Mouse (Mus musculus): ENCODE results near the gene Rrm1. TPM values are rescaled to one million over a fixed set of nuclear protein-coding genes. Genes with fewer than 3 reads are reported as not detected.

The Rrm1 gene
- total RNA-seq, 2 experiments from 2014 or later: 9.6 to 10.9 TPM

DNA sequence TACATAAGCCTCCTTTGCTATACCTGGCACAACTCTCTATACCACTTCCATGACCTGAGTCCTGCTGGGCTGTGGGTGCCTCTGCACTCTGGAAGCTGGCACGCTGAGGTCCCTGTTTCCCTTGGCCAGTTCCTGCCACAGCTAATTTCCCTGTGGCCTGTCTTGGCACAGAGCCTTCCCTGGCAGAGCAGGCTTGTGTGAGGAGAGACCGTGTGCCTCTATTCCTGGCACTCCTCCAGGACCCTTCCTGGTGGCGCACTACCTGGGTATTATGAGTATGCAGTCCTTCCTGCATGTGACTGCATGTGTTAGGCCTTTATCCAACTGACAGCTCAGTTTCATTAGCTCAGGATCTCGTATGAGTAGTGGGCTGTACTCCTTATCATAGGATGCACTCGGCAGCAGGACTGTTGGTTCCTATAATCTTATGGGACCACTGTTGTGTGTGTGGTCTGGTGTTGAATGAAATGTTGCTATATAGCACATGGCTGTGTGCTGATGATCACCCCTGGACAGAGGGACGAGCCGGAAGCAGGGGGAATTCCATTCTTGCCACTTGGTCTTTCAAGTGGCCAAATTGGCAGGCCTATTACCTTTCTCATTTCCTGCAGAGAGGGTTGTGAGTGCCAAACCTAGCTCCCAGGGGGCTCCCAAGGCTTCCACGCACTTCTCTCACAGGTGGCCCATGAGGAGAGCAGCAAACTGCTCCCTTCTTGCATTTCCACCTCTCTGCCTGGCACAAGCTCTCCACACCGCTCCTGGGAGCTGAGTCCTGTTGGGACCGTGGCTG is 75.0 kb downstream of the Rrm1 start:
- DNase-seq: peak in 1 of 2 experiments; percentile 10
- intact Hi-C loops (cut with DNase I): no loop called here

DNA sequence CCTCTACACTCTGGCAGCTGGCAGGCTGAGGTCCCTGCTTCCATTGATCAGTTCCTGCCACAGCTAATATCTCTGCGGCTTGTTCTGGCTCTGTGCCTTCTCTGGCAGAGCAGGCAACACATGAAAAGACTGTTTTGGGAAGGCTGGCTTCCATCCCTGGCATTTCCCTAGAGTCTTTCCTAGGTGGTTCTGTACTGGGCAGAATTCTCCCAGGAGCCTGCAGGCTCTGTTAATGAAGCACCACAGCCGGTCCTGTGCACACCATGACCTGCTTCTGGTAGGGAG is 75.5 kb downstream of the Rrm1 start:
- intact Hi-C loops (cut with DNase I): no loop called here
- no peak for DNase-seq

Other genes with a start within 250 kb of the Rrm1 start
- 10 to 100 TPM; 31.0 to 31.8 TPM for gene Nup98, start 231.5 kb upstream of the Rrm1 start, total RNA-seq (2021)
- 10 to 100 TPM; 67.3 to 73.6 TPM for gene Pgap2, start 231.5 kb upstream of the Rrm1 start, total RNA-seq (2021)
- gene Rhog, start 185.6 kb upstream of the Rrm1 start, total RNA-seq (2021): 10 to 100 TPM; 24.7 to 35.3 TPM
- gene Stim1, start 173.9 kb upstream of the Rrm1 start, total RNA-seq (2021): 10 to 100 TPM; 21.8 to 29.7 TPM
- gene Olfr543, start 40.0 kb downstream of the Rrm1 start, total RNA-seq (2021): not detected
- not detected for gene Olfr544, start 46.6 kb downstream of the Rrm1 start, total RNA-seq (2021)
- not detected for gene Olfr545, start 57.9 kb downstream of the Rrm1 start, total RNA-seq (2021)
- gene Olfr547, start 93.1 kb downstream of the Rrm1 start, total RNA-seq (2021): not detected
- gene Olfr548-ps1, start 99.2 kb downstream of the Rrm1 start, total RNA-seq (2021): not detected
- gene Olfr549, start 108.2 kb downstream of the Rrm1 start, total RNA-seq (2021): not detected
- gene Trim21, start 123.8 kb downstream of the Rrm1 start, total RNA-seq (2021): 1 to 10 TPM; 5.2 to 7.0 TPM
- gene Olfr550, start 129.7 kb downstream of the Rrm1 start, total RNA-seq (2021): under 1 TPM in 1 of 2 experiments, not detected in 1; 0.08 TPM
- gene Olfr551, start 150.2 kb downstream of the Rrm1 start, total RNA-seq (2021): not detected
- gene Olfr552, start 156.1 kb downstream of the Rrm1 start, total RNA-seq (2021): under 1 TPM; 0.14 TPM
- gene Olfr553, start 176.5 kb downstream of the Rrm1 start, total RNA-seq (2021): not detected
- not detected for gene Olfr554, start 196.7 kb downstream of the Rrm1 start, total RNA-seq (2021)
- not detected for gene Olfr555, start 217.1 kb downstream of the Rrm1 start, total RNA-seq (2021)
- not detected for gene Olfr556, start 223.2 kb downstream of the Rrm1 start, total RNA-seq (2021)
- 1 to 10 TPM; 7.7 to 8.4 TPM for gene Trim68, start 245.6 kb downstream of the Rrm1 start, total RNA-seq (2021)